Mouse (Mus musculus) megakaryocyte, embryonic 14.5 days (primary cell): ENCODE measurements around the gene Cep128.

Experiments used
- FLI1 ChIP-seq: IDR thresholded peaks from 2 replicates; pipeline ENCODE4 v1.6.1; 2012; ENCODE audit warnings: low read length, inconsistent platforms, mixed read lengths
- GATA1 ChIP-seq: IDR thresholded peaks from 3 replicates; pipeline ENCODE4 v1.6.1; 2012; ENCODE audit warnings: mixed read lengths, low read length, inconsistent platforms, borderline replicate concordance

DNA sequence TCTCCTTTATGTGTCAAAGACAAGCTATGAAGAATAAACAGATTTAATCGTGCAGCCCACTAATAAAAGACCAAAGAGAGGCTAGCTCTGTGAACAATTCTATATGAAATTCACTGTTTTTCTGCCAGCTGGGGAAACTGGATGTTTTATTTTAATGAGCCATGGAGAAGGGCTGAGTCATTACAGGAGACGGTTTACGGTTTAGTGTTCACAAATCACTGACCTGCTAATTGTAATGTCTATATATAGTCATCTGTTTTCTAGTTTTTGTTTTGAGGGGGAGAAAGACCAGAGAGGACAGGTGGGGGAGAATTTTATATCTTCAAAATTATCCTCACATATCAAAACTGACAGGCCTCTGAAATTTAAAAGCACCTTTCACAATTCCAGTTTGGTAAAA, 212.6 kb downstream of the Cep128 start:
- TF ChIP-seq GATA1, result no peak
- no peak for TF ChIP-seq FLI1
